Mouse (Mus musculus) embryo, embryonic 11 days (tissue): Measurements from ENCODE around the gene Edem1.
"Not testable (repeated sequence)": the region's sequence is repeated elsewhere in the genome, so short reads cannot be mapped to it uniquely, and the experiment has no call there.

Source experiments
- DNase-seq: peaks from one replicate; pipeline ENCODE4 v3.0.0-alpha.2; 2015

Gene Edem1

DNA sequence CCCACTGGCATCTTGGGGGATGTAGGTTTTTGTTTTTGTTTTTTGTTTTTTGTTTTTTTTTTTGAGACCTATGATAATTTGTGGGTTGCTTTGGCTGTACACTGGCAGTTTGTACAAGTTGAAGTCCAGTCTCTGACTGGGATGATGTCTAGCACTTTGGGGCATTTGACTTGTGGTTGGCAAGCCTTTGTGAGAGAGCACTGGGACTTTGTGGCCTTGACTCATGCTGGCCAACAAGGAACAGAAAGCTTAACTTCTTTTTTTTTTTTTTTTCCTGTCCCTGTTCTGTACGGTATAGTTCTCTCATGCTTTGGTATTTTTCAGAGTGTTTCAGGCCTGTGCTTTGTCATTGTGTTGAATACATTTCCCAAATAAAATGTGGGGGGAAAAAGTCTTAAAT lies 3.7 kb downstream of the Edem1 start:
- no peak for DNase-seq

DNA sequence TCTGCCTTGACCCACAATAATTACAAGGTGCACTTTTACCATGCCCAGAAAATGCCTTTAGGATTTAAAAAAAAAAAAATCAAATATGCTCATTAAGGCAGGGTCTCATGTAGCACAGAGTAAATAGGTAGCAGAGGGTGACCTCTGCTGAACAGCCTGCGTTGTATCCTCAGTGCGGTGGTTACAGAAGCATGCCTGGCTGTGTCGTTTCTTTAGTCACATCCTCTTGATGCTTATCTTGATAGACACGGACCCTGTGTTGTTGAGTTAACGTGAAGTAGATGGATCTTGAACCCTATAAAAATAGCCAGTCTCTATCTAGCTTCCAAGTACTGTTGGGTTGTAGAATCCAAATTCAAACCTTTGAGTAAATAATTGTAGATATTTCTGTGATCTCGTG lies 4.5 kb downstream of the Edem1 start:
- no peak for DNase-seq

DNA sequence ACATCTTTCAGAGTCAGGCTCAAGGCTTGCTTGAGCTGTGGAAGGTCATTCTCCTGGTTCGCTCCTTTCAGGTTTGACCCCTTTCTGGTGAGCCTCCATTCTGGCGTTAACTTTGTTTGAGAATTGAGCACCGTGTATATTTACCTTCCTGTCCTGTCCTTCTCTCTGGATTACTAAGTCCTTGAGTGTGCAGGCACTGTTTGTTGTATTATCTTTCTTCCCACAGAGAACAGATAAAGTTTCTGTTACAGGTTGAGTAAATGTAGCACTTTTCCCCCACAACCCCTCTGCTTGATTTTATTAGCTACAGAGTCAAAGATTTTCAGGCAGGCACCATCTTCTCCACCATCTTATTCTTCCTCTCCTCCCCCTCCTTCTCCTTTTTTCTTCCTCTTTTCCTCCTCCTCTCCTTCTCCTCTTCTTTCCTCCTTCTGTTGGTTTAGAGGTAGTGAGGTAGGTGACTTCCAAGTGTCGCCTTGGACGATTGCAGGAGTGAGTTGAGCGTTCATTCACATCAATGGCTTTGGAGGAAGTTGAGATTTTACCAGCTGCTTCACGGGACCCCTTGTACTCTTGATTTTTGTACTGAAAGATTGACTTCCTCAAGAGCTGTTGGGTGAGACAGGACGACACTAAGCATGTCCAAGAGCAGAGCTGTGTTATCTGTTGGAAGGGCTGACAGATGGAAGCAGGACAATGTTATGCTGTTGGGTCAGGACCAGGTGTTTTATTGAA lies 5.7 kb downstream of the Edem1 start:
- no peak for DNase-seq

DNA sequence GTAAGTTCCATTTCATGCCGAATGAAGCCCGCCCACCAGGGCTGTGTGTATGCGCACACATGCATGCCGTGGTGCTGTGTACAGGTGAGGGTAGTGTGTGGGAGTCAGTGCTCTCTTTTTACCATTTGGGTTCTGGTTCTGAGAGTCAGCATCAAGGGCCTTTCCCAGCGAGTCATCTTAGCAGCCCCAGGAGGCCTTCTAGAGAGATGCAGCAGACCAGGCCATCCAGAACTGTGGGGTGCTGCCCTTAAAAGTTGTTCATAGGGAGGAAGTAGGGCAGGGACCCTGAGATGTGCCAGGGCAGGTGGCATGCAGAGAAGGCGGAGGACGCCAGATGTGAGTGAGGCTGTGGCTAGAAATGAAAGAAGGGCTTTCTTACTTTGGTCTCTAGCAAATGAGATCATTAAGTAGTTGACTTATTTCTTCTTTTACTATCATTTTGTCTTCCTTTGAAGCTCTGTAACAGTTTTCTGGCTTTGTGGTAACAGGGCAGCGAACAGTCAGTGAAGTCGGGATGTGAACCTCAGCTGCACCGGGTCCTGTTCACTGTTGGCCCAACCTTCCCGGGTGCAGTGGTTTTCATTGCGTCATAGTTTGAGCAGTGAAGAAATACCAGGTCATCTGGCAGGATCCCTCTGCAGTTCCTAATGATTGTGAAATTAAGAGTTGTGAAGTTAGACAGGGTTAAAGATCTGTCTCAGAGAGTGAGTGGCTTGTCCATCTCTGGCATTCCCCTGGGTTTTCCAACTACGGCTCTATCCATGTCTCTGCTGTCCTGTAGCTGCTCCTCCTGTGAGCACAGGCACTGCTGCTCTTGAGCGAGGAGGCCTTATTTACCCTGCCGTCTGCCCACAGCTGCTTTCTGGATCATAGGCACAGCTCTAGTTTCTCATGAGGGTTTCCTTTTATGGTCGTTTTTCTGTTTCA lies 7.6 kb downstream of the Edem1 start:
- DNase-seq: no peak

DNA sequence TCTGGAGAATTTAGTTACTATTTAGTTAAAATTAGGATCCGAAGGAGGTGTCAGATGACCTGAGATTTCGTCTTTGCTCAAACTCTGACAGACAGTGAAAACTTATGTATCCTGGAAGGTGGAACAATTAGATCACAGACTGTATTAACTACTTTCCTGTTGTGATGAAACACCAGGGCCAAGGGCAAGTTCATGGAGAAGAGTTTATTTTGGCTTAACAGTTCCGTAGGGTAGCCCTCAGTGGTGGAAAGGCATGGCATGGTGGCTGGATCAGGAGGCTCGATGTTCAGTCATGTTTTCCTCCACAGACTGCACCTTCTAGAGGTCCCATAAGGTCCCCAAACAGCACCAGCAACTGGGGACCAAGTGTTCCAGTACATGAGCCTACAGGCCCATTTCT lies 8.6 kb downstream of the Edem1 start:
- DNase-seq: no peak

DNA sequence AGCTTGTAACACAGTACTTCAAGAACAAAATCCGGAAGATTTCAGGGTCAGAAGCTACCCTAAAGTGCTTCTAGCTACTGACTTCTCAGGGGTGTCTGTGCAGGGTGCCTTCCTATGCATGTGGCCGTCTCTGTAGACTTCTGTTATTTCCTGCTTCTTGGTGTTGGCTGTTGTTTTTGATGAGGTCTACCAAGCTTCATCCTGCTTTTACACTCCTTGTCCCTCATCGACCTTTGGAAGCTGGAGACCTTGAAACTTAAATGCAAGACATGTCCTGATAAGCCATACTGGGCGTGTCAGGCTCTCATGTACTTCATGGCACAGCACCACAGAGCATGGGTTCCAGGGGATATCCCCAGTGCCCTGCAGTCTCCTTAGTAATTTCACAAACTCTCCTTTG lies 9.5 kb downstream of the Edem1 start:
- DNase-seq: no peak

DNA sequence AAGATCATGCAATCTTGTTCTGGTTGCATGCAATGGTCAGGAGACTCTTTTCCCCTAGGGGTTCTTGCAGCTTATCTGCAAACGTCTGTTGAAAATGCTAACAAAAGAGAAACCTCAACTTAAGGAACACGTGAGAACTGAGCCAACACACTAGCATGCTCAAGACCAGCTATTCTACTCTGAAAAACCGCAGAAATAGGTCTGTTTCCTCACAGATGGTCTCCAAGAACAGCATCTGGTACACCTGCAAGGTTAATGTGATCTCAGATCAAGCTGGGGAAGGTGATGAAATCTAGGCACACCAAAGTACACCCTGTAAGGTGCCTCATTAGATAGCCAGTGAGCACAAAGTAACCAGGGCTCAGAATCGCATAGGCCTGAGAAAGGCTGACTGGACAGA lies 11.0 kb downstream of the Edem1 start:
- no peak for DNase-seq

DNA sequence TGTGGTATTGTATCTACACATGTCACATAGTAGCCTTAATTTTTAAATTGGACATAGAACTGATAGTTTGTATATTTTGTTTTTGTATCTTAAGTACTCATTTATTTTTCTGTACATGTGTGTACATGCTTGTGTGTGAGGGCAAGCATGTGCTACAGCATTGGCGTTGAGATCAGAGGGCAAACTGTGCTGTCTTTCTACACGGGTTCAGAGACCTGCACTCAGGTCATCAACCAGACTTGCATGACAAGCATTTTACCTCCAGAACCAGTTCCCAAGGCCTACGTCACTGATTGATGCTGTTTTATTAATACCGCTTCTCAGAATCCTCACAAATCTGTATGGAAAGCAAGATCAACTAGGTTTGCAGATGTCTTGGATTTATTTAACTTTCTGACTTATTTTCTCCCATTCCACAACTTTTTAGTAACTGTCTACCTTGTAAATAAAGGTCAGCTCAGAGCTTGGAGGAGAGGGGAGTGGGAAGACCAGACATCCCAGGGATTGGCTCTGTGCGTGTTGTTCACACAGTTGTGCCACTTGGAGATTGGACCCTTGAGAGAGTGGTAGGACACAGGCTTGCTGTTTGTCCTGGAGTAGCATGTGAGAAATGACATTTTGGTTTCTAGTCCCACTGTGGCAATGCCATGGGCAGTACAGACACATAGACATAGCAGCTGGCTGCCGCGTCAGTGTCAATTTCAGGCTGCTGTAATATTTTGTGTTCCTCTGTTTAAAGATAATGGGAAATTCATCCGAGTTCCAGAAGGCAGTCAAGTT lies 12.6 kb downstream of the Edem1 start:
- DNase-seq: no peak

DNA sequence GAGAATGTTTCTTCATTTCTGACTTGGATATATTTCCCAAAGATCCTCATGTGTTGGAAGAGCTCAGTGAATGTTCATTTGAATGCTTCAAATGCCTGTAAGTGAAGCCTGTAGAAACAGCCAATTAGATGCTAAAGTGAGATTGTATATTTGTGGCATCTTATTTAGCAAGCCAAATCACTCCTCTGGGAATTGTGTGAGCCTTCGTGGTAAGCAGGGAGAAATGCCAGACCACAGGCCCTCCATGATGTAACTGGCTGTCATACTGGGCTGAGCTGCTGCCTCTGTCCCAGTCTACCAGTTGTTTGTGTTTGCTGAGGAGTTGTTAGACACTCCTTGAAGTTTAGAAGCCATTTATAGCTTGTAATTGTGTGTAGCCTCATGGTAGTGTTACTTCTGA lies 15.2 kb downstream of the Edem1 start:
- DNase-seq: no peak

DNA sequence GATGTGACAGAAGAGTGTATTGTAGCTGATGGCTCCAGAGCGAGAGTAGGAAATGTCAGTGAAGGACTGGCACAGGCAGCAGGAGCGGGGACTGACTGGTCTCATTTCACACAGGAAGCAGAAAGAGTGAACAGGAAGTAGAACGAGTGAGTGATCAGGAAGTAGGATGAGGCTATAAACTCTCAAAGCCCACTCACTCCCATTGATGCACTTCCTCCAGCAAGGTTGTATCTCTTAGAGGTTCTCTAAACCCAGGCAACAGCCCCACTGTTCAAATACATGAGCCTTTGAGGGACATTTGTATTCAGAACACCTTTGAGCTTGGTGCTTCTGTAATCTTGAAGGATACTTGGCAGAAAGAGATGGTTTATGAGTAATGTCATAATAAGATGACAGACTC lies 15.7 kb downstream of the Edem1 start:
- DNase-seq: no peak

DNA sequence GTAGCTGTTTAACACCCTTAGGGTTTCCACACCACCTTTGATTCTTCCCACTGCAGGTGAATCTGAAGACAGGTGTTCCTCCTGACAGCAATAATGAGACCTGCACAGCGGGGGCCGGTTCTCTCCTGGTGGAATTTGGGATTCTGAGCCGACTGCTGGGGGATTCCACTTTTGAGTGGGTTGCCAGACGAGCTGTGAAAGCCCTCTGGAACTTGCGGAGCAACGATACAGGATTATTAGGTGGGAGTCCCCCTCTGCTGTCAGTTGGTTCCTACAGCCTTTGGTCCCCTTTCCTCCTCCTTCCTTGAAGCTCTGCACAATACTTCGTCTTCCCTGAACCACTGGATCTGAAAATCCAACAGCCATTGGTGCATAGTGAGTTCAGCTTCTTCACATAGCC lies 16.3 kb downstream of the Edem1 start:
- DNase-seq: no peak

DNA sequence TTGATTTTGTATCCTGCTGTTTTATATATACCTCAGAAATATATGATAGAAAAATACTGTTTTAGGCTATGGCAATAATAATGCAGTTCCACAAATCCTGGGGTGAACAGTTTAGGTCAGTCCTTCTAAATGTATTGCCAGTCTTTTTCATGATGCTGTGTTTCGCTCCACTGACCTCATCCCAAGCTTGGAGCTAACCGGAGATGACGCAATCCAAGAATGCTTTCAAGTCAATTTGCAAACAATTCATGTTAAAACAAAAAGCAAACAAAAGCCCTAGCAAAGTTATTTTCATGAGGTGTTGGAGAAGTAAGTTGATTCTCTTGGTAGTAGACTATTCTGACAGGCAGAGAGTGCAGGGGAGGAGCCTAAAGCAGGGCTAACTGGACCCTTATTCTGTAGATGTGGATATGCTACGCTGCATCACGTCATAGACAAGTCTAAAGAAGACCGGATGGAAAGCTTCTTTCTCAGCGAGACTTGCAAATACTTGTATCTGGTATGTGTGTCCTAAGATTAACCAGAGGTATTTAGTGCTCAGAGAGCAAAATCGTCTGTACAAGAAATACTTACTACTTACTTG lies 23.7 kb downstream of the Edem1 start:
- DNase-seq: no peak

DNA sequence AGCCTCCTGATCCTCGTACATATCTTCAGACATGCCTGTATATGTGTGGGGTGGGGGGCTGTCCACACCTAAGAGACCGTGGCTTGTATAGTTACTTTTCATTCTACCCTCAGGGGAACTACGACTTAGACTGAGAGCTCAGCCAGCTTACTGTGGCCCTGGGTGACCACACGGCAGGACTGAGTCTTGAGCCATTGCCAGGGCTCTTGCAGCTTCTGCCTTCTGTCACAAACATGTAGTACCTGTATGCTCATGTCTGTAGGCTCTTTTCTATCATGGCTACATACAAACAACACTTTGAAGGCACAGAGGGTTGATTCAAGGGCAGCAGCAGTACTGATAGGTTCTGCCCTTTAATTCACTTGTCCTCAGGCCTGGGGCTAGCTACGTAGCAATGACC lies 24.5 kb downstream of the Edem1 start:
- no peak for DNase-seq

DNA sequence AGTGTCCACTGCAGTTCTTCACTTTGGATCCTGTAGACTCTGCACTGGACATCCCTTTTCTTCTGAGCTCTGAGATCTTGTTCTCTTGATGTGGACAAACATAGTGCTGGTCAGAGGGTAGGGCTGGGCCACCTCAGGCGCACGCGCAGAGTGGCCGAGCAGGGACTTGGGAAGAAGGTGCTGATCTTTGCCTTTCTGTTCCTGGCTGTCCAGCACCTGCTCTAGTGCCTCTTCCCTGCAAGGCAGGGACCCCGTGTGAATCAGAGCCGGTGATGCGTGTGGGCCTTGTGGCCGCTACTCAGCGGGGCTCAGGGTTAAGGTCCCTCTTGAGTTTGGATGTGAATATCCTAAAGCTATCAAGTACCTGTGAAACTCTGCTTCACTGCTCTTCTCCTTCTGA lies 30.1 kb downstream of the Edem1 start:
- DNase-seq: no peak

DNA sequence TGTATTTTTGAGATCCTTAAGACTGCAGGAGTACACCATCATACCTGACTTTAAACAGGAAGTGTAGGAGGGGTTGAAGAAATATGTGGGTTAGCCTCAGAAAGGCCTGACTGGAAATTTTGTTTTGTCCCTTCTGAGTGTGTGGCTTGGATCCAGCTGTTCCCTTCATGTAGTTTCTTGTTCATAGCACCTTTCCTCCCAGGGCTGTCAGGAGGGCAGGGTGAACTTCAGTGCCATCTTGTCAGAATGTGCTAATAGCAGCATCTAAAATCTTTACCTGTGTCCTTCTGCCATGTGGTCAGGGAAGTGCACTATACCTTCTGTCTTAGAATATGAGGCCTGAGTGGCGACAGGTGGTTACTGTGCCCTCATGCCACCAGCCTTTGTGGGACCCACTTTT lies 32.8 kb downstream of the Edem1 start:
- no peak for DNase-seq

DNA sequence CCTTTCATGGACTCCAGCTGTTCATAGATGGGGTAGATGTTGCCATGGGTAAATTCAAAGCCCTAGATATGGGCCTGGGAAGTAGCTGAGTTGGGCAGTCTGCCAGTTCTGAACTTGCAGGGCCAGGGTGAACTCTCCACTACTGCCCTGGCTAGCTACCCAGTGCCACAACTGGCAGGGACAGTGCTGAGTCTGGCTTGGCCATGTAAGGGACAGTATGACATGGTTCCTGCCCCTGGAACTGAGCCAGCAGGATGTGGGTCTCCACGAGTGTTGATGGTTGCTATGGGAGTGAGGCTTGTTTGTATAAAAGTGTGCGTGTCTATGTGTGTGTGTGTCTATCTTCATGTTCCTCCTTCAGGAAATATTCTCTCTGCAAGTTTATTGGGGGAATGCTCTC lies 34.1 kb downstream of the Edem1 start:
- DNase-seq: no peak

DNA sequence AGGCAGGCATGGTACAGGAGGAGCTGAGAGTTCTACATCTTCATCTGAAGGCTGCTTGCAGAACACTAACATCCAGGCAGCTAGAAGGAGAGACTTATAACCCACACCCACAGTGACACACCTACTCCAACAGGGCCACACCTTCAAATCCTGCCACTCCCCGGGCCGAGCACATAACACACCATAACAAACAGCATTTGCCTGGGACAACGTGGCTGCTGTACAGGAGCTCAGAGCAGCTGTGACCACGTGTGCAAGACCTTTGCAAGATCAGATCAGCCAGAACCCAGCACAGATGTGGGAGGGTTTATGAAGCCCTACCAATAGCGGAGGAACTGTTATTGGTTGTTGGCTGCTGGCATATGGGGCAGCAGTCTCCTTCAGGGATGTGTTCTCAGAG lies 37.9 kb downstream of the Edem1 start:
- DNase-seq: no peak

DNA sequence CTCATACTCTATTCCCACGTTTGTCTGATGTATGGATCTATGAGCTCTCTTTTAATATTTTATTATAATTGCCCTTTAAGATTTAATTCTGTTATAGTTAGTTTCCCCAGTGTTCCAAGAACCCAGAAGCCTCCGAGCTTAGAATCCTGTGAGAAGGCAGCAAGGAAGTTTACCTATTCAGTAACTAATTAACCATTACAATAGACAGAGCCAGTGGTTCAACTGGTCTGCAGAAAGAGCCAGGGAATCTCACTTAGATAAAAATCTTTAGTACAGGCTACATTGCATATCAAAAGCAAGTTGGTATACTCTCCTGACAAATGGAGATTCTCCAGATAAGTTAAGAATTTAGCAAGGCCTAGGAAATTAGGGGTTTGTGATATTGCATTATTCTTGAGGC lies 40.6 kb downstream of the Edem1 start:
- DNase-seq: not testable (repeated sequence)

DNA sequence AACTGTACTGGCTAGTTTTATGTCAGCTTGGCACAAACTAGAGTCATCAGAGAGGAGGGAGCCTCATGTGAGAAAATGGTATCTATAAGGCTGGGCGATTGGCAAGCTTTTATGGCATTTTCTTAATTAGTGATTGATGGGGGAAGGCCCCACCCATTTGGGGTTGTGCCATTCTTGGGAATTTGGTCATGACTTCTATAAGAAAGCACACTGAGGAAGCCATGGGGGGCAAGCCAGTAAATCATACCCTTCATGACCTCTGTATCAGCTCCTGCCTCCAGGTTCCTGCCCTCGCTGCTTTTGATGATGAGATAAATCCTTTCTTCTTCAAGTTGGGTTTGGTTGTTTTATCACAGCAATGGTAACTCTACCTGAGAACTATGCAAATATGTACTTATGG lies 42.0 kb downstream of the Edem1 start:
- DNase-seq: no peak

DNA sequence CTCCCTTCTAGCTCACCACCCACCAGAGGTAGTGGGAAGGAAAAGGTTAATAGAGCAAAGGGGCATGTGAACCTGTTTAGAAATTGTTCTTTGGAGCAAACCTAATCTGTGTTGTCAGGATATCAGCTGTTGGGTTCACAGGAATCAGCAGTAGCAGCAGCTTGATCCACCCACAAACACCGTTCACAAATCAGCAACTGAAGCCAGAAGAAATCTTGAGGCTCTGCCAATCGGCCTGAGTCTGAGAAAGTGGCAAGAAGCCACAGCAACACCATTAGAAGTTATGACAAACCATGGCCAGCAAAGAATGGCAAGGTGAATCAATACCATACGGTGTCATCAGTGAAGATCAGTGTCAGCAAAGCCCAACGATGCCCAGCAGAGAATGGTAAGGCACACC lies 42.8 kb downstream of the Edem1 start:
- DNase-seq: no peak

DNA sequence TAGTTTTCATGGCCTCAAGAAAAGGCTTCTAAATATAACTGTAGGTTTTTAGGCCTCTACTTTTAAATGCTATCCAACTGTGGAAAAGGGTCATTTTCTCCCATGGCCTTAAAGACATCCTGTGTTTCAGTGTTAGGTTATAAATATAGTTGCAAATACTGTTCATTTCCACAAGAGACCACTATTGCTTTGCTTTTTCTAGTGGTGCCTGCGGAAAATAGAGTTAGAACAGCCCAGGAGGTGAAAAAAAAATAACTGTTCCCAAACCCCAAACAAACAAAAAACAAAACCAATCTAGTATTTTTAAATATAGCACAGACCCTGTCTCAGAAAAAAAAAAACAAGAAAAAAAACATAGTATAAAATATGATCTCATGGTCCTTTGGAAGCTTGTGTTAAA lies 46.9 kb downstream of the Edem1 start:
- no peak for DNase-seq

DNA sequence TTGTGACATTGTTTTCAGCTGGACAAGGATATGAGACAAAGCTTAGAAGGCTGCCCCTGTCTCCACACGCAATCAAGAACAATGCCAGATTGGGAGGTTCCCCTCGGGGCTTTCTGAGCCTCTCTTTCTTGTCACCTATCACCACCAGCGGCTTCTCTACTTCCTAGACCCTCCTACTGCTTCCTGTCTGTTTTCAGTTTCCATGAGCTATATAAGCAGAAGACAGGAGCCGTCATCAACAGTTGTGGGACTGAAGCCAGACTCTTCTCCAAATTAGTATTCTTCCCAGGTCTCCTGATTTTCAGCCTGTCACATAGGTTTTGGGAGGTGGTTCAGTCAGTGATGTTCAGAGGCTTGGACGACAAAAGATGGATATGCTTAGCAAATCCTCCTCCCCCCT lies 47.6 kb downstream of the Edem1 start:
- peak; percentile 3 for DNase-seq

DNA sequence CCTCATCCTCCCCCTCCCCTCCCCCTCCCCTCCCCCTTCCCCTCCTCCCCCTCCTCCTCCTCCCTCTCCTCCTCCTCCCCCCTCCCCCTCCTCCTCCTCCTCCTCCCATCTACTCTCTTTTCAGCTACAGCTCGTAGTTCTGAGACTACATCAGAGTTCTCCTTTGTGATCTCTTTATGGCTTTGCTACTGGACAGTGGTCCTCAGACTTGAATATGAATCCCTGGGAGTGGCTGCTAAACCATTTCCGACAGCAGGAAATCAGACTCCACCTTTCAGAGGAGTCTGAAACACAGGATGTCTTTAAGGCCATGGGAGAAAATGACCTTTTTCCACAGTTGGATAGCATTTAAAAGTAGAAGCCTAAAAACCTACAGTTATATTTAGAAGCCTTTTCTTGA lies 48.0 kb downstream of the Edem1 start:
- no peak for DNase-seq
